Mouse (Mus musculus): ENCODE measurements at regions not wholly inside any gene's neighbourhood (a gene's known extent, or its start where the extent isn't known, plus 50 kb on each side); places are given as distances from the start of the nearest gene placed in this dataset.

DNA sequence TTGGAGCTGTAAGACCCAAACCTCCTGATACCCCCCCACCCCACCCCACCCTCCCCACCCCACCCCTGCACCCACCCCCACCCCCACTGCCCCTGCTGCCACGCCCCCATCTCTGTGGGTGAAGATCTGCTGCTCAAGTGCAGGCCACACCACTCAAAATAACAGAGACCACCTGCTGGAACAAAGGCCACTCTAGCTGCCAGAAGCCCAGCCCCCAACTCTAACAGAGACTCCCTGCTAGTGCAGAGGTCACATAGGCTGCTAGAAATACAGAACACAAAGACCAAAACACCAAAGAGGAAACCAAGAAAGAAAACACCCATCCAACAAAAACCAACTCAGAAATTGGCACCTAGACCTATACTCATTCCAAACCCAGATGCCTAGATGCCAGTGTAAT lies 58.9 kb downstream of the Olfr267 start:
- DNase-seq (ENCODE audit: low spot score): no peak

DNA sequence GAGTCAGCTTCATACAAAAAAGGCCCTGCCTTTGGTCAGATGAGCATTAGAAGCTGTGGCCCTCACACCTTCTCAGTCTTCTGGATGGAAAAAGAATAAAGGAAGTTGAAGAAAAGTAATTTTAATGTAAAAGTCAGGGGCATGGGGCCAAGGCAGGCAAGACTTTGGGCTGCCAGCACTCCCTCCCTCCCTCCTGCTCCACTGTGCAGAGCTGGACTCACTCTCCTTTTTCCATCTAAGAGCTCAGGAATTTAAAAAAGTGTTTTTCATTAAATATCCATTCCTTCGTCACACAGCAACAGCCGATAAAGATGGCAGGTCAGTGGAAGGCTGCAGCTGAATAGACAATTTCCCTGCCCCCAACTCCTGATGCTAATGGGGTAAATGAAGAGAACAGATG lies 61.1 kb downstream of the Olfr267 start:
- no peak for DNase-seq (ENCODE audit: low spot score)

DNA sequence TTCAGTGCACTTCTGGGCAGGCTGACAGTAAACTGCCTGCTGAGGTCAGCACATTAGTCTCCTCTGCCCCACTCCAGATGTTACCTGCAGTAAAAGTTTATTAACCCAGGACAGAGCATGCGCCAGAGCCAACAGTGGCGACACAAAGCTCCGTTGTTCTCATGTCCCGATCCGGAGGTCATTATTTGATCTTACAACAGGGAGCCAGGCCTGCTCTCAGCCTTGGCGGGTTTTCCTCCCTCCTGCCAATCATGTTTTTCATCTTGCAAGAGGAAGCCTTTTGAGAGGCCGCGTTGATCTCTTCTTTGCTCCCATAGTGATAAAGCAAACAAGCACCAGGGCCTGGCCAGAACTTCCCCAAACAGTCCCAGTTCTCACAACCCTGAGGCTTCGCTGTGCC lies 64.7 kb downstream of the Olfr267 start:
- DNase-seq (ENCODE audit: low spot score): no peak

DNA sequence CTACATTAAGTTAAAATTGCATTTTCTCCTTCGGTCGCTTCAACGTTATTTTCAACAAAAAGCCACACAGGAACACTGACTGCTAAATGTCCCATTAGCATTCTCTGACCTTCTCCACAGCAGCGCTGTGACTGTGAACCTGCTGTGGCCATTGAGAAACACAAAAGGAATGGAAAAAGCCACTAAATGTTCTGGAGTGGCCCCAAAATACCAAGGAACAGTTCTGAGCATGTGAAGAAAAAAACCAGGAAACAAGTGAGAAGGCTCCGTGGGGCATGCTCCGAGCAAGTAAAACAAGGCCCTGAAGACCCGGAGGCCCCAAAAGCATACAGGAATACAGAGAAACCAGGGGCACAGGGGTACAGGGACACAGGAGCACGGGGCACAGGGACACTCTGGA lies 66.8 kb downstream of the Olfr267 start:
- DNase-seq (ENCODE audit: low spot score): no peak

DNA sequence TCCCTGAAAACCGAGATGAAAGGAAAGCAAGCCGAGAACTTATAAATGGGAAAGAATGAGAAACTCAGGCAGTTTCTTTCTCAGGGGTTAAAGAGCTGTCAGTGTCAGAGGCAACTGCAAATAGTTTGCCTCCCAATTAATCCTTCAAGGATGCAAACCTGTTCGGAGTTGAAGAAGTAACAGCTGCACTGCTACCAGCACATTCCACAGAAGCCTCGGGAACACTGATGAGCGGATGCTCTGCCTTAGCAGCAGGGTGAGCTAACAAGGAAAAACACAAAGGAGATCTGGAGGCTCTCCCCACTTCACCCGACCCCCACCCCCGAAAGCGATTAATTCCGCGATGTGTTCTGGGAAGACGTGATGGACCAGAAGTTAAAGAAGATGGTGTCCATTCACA lies 71.1 kb downstream of the Olfr267 start:
- no peak for DNase-seq (ENCODE audit: low spot score)

DNA sequence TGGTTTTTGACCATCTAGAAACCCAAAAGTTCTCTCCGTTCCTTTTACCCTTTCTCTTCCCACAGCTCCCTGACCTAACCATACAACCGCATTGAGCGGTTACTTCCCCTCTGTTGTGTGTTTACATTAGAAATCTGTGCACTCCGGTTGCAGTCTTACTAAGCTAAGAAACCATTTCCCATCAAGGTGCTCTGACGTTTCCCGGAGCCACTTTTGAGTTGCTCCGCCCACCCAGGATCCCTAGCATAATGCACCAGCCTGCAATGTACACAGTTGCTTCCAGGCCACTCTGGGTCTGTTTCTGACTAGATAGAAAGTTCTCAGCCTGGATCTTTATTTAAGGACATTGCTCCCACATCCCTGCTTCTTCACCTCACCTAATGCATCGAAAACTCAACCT lies 71.7 kb downstream of the Olfr267 start:
- no peak for DNase-seq (ENCODE audit: low spot score)

DNA sequence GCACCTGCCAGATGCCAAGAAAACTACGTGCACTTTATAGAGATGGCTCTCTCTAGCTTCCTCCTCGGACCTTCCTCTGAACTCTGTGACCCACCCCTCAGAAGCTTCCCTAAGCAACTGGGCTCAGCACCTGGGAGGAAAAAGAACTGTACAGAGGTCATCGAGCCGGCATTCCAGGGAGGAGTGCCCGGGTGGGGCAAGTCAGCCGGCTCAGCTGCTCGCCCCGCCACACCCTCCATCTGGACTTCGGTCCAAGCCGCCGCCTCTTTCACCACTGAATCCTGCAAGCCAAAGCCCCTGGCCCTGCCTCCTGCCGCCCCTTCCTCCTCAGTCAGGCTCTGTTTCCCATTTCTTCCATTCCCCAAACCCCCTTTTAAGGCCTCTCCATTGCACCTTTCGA lies 73.3 kb downstream of the Olfr267 start:
- DNase-seq (ENCODE audit: low spot score): no peak

DNA sequence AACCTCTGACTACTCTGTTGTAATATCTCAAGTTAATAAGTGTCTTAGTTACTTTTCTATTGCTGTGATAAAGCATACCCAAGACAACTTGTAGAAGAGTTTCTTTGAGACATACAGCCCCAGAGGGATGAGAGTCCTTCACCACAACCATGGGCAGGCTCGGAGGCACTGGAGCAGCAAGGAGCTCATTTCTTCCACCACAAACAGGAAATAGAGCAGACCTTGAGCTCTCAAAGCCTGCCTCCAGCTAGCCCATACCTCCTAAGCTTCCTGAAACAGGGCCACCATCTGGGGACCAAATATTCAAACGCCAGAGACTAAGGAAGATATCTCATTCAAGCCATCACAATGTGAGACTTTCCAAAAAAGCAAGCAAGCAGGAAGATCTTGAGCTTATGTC lies 74.6 kb downstream of the Olfr267 start:
- no peak for DNase-seq (ENCODE audit: low spot score)

DNA sequence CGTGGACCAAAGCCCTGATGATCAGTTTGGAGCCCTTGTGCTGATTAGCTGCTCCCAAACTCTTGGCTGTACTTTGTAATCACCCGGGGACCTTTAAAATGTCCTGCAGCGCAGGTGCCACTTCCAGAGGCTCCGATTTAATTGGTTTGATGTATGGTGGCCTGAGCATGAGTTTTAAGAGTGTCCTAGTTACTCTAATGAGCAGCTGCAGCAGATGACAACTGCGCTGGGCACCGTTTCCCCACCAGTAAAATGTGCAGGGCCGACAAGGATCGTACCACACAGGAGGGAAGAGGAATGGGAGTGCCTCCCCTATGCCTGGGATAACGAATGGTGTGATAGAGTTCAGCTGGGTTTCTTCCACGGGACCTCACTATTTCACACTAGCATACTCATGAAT lies 75.3 kb downstream of the Olfr267 start:
- DNase-seq (ENCODE audit: low spot score): no peak

DNA sequence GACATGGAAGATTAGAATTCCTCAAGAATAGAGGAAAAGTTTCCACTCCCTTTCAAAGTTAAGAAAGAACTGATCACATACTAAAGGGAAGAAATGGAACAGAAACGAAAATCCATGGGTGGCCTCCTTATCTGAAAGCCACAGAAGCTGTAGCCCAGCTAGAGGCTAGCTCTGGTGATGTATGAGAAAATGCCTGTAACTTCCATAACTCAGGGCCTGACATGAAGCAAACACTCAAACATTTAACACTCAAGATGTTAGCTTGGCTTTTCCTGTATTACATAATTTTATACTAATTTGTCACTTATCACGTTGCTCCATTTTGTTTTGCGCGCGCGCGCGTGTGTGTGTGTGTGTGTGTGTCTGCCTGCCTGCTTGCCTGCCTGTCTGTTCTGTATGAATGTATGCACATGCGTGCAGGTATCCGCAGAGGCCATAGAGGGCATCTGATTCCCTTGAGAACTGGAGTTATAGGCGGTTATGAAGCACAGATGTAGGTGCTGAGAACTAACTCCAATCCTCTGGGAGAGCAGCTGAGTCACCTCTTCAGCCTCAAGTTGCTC lies 88.2 kb downstream of the Olfr267 start:
- DNase-seq (ENCODE audit: low spot score): no peak

DNA sequence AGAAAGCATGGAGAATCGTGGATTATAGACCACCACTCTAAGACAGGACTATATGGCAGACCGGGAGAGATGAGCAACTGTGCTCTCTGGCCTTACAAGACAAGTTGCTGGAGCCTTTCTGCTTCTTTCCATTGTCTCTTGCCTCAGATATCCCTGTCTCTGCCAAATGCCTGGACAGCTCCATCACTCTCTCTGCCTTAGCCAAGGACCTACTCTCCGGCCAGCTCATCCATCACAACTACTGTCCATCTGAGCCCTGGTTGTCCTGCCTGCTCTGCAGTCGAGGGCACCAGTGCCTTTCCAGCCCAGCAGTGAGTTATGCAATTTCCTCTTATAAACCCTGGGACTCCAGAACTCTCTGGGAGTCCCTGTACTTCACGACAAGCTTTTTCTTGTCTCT lies 88.7 kb downstream of the Olfr267 start:
- no peak for DNase-seq (ENCODE audit: low spot score)

DNA sequence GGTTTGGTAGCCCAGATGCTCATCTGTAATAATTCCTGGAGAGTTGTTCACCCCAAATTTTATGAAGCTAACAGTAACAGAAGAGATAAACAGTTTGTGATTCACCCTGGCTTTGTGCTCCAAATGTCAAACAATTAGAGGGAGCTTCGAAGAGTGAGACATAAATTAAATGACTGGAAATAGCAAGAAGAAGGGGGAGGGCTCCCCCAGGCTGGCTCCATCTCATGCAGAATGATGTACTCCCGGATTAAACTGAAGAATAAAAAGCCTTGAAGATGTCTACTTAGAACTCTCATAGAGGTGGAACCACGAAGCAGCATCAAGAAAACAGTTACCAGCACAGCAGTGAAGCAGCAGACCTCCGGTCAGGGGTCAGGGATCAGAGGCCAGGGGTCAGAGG lies 90.8 kb downstream of the Olfr267 start:
- no peak for DNase-seq (ENCODE audit: low spot score)

DNA sequence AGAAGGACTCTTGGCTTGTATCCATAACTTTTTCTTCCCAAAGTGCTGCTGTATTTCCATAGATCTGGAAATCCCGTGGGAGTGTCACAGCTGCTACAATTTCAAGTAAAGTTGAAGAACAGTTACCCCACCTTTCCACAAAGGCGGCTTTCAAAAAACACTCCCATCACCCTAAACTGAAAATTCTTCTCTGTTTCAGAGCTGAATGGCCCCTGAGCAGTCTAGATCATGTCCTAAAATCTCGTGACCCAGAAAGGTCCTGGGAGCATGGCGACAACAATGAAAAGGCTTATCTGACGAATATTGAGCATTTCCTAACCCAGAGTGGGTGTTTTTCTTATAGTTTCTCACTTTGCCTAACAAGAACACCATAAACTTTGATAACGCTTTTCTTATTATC lies 92.2 kb downstream of the Olfr267 start:
- no peak for DNase-seq (ENCODE audit: low spot score)

DNA sequence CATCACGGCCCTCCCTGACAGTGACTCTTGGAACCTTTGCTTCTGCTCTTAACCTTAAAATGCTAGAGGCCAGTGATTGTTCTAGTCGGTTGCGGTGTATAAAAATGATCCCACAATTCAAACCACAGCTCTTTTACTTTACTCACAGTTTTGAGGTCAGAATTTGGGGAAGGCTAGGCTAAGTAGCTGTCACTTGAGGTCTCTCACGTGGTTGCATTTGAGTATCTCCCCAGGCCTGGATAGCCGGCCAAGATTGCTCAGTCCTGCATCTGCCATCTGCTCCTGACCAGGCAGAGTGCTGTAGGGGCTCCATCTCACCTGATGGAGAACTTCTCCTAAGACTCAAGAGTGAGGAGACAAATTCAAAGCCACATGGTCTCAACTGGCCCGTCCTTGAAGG lies 94.5 kb downstream of the Olfr267 start:
- no peak for DNase-seq (ENCODE audit: low spot score)

DNA sequence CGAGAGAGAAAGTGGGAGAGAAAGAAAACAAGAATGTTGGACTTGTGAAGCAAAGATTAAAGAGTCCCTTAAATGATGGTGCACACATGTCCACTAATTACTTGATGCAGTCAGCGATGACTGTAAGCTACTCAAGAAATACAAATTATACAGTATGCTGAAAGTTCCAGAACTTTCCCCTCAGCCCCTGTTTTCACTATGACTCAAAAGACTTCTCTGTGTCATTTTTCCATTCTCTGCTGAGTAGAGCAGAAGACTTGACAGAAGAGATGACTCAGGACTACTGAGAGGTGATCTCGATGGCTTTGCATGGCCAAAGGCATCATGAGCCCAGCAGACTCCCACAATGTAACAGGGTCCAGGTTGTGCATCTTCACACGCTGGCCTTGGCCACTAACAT lies 105.6 kb downstream of the Olfr267 start:
- no peak for DNase-seq (ENCODE audit: low spot score)

DNA sequence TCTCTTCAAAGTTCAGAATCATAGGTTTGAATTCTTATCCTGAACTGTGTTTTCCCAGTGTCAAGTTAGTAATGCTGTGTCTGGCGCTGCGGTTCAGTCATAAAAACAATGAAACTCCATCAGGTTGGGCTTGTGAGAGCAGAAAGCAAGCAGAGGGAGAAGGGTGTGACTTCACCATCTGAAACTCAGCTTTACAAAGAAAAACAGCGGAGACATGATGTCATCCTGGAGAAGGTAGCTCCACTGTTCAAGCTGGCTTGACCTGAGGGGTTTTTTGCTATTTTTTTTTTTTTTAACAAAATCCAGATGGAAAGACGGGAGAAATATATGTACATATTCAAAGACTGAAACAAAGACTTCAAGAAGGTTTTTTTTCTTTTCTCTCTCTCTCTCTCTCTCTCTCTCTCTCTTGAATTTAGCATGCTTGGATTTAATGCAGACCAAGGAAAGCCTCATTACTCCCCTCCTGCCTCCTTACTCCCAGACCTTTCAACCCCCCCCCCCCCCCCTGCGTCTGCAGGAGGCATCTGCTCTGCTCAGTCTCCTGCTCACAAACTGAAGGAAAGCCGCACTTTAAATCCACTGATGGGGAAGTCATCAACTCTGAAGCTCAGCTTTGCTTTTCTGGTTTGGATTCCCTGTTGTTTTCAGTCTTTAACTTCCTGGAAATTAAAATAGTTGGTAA lies 109.7 kb downstream of the Olfr267 start:
- DNase-seq (ENCODE audit: low spot score): no peak

DNA sequence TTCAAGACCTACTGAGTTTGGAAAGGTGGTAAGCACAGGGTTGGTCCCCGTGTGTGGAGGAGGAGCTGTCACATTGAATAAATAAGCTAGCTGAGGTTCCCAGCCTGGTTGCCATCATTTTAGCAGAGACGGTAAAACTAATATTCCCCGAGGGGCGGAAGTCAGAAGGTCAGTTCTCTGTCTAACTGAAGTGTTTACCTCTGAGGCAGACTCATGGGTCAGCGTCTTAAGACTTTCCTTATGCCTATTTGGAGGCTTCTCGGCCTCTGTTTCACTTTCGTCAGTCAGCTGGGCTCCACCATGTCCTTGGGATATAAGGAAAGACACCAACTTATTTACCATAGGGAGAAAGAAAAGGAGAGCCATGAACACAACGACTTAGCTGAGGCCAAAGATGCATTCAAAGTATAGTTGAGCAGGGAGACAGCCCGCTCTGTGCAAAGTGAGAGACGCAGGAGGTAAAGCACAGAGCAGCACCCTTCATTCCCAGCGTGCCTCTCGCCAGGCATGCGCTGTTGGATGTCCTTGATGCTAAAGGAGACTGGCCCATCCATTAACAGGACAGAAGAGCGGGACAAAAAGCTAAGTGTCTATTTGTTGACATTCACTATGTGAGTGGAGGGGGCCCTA lies 116.0 kb downstream of the Olfr267 start:
- peak; percentile 11 for DNase-seq (ENCODE audit: low spot score)

DNA sequence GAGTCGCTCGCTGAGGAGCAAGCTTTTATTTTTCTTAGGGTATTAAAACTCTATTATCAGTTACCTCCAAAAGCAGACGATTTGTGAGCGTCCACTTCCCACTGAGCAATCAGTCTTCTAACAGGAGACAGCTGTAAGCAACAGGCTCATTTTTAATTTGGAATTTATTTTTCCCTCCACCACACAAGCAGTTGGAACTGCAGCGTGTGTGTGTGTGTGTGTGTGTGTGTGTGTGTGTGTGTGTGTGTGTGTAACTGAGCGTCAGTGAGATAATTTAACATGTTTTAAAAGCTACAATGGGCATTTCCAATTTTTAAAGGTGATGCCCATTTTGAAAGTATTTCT lies 116.6 kb downstream of the Olfr267 start:
- DNase-seq (ENCODE audit: low spot score): no peak

DNA sequence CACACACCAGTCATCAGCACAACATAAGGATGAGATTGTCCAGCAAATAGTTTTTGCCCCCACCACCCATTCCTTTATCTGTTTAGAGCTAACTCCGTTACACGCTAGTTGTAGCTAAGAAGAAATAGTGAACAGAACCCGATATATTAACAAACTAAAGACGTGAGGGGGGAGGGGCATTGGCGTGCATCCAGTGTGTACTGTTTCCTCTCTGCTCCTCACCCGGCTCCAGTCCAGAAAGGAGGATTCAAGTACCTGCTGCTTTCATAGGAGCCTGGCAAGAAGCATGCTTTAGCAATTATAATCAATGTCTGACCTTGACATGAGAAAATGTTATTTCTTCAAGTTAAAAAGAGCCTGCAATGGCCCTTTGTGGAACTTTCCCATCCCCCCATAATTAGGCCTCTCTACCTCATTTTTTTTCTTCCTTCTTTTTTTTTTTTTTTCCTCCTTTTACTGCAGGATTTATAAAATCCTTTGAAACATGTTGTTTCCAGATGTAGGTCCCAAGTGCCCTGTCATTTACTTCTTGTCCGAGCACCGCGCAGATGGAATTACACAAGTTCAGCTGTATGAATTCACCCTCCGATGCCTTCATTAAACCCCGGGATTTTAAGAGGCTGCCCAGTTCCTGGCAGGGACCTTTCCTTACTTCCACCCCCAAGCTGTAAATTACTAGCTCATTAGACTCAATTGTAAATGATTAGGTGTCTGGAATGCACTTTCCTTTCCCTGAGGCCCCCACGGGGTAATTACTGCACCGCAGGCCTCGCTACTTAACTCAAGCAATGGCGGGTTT lies 116.6 kb upstream of the Lpar1 start:
- peak; percentile 10 for DNase-seq (ENCODE audit: low spot score)

DNA sequence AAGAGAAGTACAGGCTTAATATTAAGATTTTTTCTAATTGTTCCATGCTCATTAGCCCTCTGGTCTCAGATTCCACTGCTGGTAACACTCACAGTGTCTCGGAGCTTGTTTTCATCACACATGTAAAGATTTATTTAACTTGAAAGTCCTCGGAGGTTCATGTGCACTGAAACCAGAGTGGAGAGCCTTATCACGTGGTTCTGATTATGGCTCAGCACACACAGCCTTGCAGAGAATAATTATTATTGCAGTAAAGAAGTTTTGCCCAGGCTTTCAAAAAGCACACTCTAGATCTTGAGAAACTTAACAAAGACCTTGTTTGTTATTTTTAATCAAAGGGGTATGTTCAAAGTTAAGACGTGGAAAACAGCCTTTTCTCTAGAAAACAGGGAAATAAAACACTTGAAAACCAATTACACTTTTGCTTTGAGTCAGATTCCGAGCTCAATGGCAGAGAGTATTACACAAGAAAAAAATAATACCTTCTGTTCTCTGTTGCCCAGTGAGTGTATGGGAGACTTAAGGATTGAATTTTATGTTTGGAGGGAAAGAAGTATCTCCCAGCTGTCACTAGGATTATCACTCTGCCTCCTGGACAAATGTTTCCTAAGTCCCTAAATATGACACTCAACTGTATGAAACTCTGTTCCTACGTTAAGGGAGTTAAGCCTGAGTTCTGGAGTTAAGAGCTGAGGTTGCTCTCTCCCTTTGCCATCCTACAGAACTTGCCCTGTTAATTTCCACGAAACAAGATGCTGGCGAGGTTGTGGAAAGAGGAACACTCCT lies 114.9 kb upstream of the Lpar1 start:
- no peak for DNase-seq (ENCODE audit: low spot score)

DNA sequence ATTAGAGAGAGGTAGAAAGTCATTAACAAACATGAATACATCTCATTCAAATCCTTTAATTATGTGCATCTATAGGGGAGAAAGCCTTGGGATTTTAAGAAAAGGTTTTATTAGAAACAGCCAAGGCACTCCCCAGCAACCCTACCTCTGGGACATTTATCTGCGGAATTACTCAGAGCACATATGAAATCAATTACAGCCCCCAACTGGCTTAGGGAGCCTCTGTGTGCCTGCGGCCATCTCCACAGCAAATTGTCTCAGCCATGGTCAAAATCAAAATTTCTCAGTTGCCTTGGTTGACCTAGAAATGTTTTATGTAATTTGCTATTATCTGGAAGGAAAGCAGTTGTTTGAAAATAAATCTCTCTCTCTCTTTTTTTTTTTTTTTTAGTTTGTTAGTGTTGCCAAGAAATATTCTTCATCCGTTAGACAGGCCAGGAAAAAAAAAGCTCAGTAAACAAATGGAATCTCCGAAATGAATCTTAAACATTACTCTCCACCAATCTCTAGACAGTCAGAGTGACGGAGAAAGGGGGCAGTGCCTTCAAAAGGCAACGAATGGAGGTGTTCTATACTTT lies 110.0 kb upstream of the Lpar1 start:
- no peak for DNase-seq (ENCODE audit: low spot score)

DNA sequence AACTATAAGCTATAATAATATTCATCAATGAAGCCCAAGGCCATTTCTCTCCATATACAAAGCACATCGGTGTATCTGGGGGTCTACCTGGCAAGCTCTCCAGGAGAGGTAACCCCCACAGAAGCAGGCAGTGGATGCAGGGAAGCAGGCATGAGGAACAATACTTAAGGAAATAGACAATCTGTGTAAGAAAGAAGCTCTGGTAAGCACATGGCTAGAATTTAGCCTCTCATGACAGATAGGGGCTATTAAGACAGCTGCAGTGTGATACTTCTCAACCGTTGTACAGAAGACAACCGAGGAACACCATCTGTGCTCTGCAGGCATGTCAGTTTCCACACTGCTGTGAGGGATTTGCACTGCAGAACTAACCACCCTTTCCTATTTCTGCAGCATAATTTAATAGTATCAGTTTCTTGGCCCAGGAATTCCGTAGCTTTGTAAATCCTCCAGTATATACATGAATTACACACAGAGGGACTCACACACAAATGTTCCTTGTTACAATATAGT lies 108.1 kb upstream of the Lpar1 start:
- DNase-seq (ENCODE audit: low spot score): no peak

All from ovary, postnatal 36 days (tissue).